Mouse (Mus musculus) c-Kit-negative CD71-positive TER-119-positive erythroid progenitor cells, embryonic 14.5 days (primary cell): ENCODE results near the gene Txnrd2.

Source experiments
- DNase-seq: peaks from one replicate; pipeline ENCODE4 v3.0.0-alpha.2; 2013; ENCODE audit warnings: low read depth, low spot score

Txnrd2 gene

GRCm38 (mm10) chr16:18484794-18485435 is 58.7 kb downstream of the Txnrd2 start:
- DNase-seq: no peak

GRCm38 (mm10) chr16:18486126-18486525 is 59.9 kb downstream of the Txnrd2 start:
- DNase-seq: no peak

GRCm38 (mm10) chr16:18490281-18490680 is 64.1 kb downstream of the Txnrd2 start:
- no peak for DNase-seq

- DNase-seq: no peak
Observed at GRCm38 (mm10) chr16:18490894-18491293, 64.7 kb downstream of the Txnrd2 start.

GRCm38 (mm10) chr16:18497865-18498515 is 71.8 kb downstream of the Txnrd2 start:
- DNase-seq: peak; percentile 24

GRCm38 (mm10) chr16:18498558-18498990 is 72.4 kb downstream of the Txnrd2 start, which contains the start of the genes Gnb1l and Rtl10:
Gnb1l (plus strand) TSS chr16:18498713.
Rtl10 (plus strand) TSS chr16:18498901.
- DNase-seq: peak; percentile 81

GRCm38 (mm10) chr16:18498996-18499395 is 72.8 kb downstream of the Txnrd2 start:
- peak; percentile 17 for DNase-seq

- DNase-seq: no peak
Observed at GRCm38 (mm10) chr16:18501531-18501930, 75.3 kb downstream of the Txnrd2 start.

GRCm38 (mm10) chr16:18503566-18504342 is 77.6 kb downstream of the Txnrd2 start:
- no peak for DNase-seq

GRCm38 (mm10) chr16:18506524-18507199 is 80.5 kb downstream of the Txnrd2 start:
- no peak for DNase-seq

GRCm38 (mm10) chr16:18507200-18507549 is 81.0 kb downstream of the Txnrd2 start:
- DNase-seq: no peak

- no peak for DNase-seq
Observed at GRCm38 (mm10) chr16:18511741-18512140, 85.6 kb downstream of the Txnrd2 start.

- no peak for DNase-seq
Observed at GRCm38 (mm10) chr16:18513508-18513907, 87.3 kb downstream of the Txnrd2 start.

GRCm38 (mm10) chr16:18518091-18518490 is 91.9 kb downstream of the Txnrd2 start:
- DNase-seq: no peak

- no peak for DNase-seq
Observed at GRCm38 (mm10) chr16:18523563-18524245, 97.5 kb downstream of the Txnrd2 start.

GRCm38 (mm10) chr16:18528656-18529055 is 102.5 kb downstream of the Txnrd2 start:
- no peak for DNase-seq
